Mouse (Mus musculus) bone marrow, adult 2 months (tissue): Measurements from ENCODE around the gene Pramel1.

Experiments
- CTCF ChIP-seq: fragments of 200-500 bp; IDR thresholded peaks from 2 replicates; pipeline ENCODE4 v1.5.1; 2011; ENCODE audit warnings: low read length, control low read depth; ENCODE audit not compliant: control insufficient read depth, insufficient read depth
- POLR2A ChIP-seq: fragments of 200-500 bp; IDR thresholded peaks from 2 replicates; pipeline ENCODE4 v1.6.1; 2011; ENCODE audit warnings: low read depth, mild to moderate bottlenecking, control low read depth, low read length, borderline replicate concordance; ENCODE audit not compliant: control insufficient read depth

- TF ChIP-seq CTCF (no peak), POLR2A (no peak)
These were observed 10.6 kb upstream of the Pramel1 start for GRCm38 (mm10) chr4:143383646-143384045.
